Mouse (Mus musculus) intestine, postnatal 0 days (tissue): ENCODE measurements around the gene Khdrbs2. TPM values are rescaled to one million over a fixed set of nuclear protein-coding genes. Genes with fewer than 3 reads are reported as not detected.

Source experiments
- ATAC-seq: fragments of 200-750 bp; cut with Nextera tagmentation; 2 replicates; pipeline ENCODE4 v1.8.0; 2017; ENCODE audit warnings: mild to moderate bottlenecking, moderate TSS enrichment, moderate library complexity
- H3K27ac ChIP-seq: fragments of 300-500 bp; sonication (generic); 2 replicates; pipeline ENCODE4 v1.5.1; 2014; ENCODE audit warnings: mild to moderate bottlenecking, low read depth, low read length, moderate library complexity
- H3K27me3 ChIP-seq: fragments of 300-500 bp; sonication (generic); replicated peaks from 2 replicates; pipeline ENCODE4 v1.6.1; 2014; ENCODE audit warnings: low read length, mixed read lengths; ENCODE audit not compliant: control insufficient read depth, insufficient read depth
- H3K36me3 ChIP-seq: fragments of 300-500 bp; sonication (generic); 2 replicates; pipeline ENCODE4 v1.6.1; 2014; ENCODE audit warnings: mild to moderate bottlenecking, moderate library complexity; ENCODE audit not compliant: control insufficient read depth, insufficient read depth
- H3K4me1 ChIP-seq: fragments of 300-500 bp; sonication (generic); replicated peaks from 2 replicates; pipeline ENCODE4 v1.6.1; 2014; ENCODE audit warnings: antibody characterized with exemption, low read length, mixed read lengths; ENCODE audit not compliant: control insufficient read depth, insufficient read depth
- H3K4me2 ChIP-seq: fragments of 300-500 bp; sonication (generic); replicated peaks from 2 replicates; pipeline ENCODE4 v1.6.1; 2014; ENCODE audit warnings: low read depth, mild to moderate bottlenecking, moderate library complexity
- H3K4me3 ChIP-seq: fragments of 300-500 bp; sonication (generic); 2 replicates; pipeline ENCODE4 v1.5.1; 2014; ENCODE audit warnings: low read depth, low read length
- H3K9ac ChIP-seq: fragments of 300-500 bp; sonication (generic); 2 replicates; pipeline ENCODE4 v1.6.1; 2014; ENCODE audit warnings: mild to moderate bottlenecking, low read depth, low read length
- H3K9me3 ChIP-seq: fragments of 300-500 bp; sonication (generic); 2 replicates; pipeline ENCODE4 v1.6.1; 2016; ENCODE audit warnings: mixed run types; ENCODE audit not compliant: control insufficient read depth
- CTCF ChIP-seq: sonication (generic); IDR thresholded peaks from 2 replicates; pipeline ENCODE4 v1.5.1; 2016; ENCODE audit warnings: low read depth, mild to moderate bottlenecking, control low read depth, antibody characterized with exemption, moderate library complexity
- WGBS: fragments of 180-500 bp; shearing (Covaris S2); extraction: QIAGEN DNeasy Blood & Tissue Kit; methylation state at CpG from one replicate; pipeline ENCODE4 v1.1.7; 2014; 5-methylcytosine and 5-hydroxymethylcytosine counted together
- polyA plus RNA-seq: library from polyadenylated mRNA; unstranded; fragments of >200 nt; fragmentation: Nextera tagmentation; extraction: Ambion mirVana; gene quantifications from 2 replicates; pipeline ENCODE4 v1.2.1, GENCODE M21; 2015

Khdrbs2 gene
- polyA plus RNA-seq, 1 experiment from 2014 or later: 1.6 TPM

- TF ChIP-seq CTCF: no peak
- Histone ChIP-seq H3K9ac (no peak overlapping the region), H3K4me2 (no peak overlapping the region), H3K27me3 (no peaks in the 10 kb centered on the region), H3K4me1 (no peaks in the 10 kb centered on the region), H3K9me3 (no peaks in the 10 kb centered on the region), H3K36me3 (no peaks in the 10 kb centered on the region), H3K27ac (no peak overlapping the region), H3K4me3 (no peak overlapping the region)
- 81% methylated on average over 5 of the region's 5 CpGs for WGBS
- no peak for ATAC-seq
Observed at GRCm38 (mm10) chr1:32632415-32633354, 460.2 kb downstream of the Khdrbs2 start.

DNA sequence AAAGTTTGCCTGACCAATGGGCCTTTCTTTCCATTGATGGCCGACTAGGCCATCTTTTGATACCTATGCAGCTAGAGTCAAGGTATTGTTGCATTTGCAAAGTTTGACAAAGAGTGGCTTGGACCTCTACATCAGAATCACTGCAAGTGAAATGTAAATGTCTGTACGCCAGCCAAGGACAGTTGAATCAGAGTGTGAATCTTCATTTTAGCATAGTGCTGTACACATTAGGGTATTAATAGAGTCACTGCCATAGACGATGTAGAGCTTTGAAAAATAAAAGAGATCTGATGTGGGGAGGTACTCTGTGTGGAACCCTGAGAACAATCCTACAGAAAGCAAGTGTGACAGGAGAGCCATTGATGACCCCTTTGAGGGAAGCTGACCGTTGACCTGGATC is 460.9 kb downstream of the Khdrbs2 start:
- ATAC-seq: no peak
- no peak overlapping the region for H3K27ac ChIP-seq
- H3K27me3 ChIP-seq: no peaks in the 10 kb centered on the region
- no peaks in the 10 kb centered on the region for H3K4me1 ChIP-seq
- H3K36me3 ChIP-seq: no peaks in the 10 kb centered on the region
- no peaks in the 10 kb centered on the region for H3K9me3 ChIP-seq
- H3K9ac ChIP-seq: no peak overlapping the region
- TF ChIP-seq CTCF: no peak
- H3K4me3 ChIP-seq: no peak overlapping the region
- H3K4me2 ChIP-seq: no peak overlapping the region
- WGBS: 87% methylated on average over 4 of the region's 4 CpGs

- 86% methylated on average over 5 of the region's 5 CpGs for WGBS
- H3K4me2 ChIP-seq: no peak overlapping the region
- H3K9me3 ChIP-seq: no peaks in the 10 kb centered on the region
- TF ChIP-seq CTCF: no peak
- H3K27me3 ChIP-seq: no peaks in the 10 kb centered on the region
- no peak overlapping the region for H3K9ac ChIP-seq
- H3K4me3 ChIP-seq: no peak overlapping the region
- no peak for ATAC-seq
- no peaks in the 10 kb centered on the region for H3K4me1 ChIP-seq
- no peak overlapping the region for H3K27ac ChIP-seq
- no peaks in the 10 kb centered on the region for H3K36me3 ChIP-seq
Observed at GRCm38 (mm10) chr1:32639118-32639517, 466.6 kb downstream of the Khdrbs2 start.

DNA sequence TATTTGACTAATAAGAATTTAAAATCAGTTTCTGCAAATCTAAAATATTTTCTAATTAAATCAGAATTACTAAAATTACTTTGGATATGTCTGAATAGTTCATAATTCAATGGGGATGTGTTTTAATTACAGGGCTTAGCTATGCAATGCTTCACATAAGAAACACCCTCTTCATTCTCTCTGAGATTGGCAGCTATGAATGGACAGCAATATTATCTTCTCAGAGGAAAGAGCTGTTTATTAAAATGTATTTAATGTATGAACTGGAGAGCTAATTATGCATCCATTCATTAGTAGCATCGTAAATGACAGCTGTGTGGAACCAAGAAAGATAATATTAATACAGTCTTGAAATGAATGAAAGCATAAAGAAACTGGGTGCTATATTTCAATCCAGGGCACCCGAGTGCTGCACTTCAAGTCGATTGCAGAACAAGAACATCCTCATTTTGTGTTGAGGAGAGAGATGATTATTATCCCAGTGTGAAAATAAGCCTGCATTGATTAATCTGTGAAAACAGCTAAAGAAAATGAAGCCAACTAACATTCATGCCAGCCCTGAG is 477.2 kb downstream of the Khdrbs2 start:
- 76% methylated on average over 3 of the region's 3 CpGs for WGBS
- no peak overlapping the region for H3K4me3 ChIP-seq
- ATAC-seq: no peak
- H3K9me3 ChIP-seq: no peaks in the 10 kb centered on the region
- no peak overlapping the region for H3K4me2 ChIP-seq
- no peaks in the 10 kb centered on the region for H3K4me1 ChIP-seq
- no peak overlapping the region for H3K27ac ChIP-seq
- H3K9ac ChIP-seq: no peak overlapping the region
- TF ChIP-seq CTCF: no peak
- no peaks in the 10 kb centered on the region for H3K36me3 ChIP-seq
- H3K27me3 ChIP-seq: no peaks in the 10 kb centered on the region

DNA sequence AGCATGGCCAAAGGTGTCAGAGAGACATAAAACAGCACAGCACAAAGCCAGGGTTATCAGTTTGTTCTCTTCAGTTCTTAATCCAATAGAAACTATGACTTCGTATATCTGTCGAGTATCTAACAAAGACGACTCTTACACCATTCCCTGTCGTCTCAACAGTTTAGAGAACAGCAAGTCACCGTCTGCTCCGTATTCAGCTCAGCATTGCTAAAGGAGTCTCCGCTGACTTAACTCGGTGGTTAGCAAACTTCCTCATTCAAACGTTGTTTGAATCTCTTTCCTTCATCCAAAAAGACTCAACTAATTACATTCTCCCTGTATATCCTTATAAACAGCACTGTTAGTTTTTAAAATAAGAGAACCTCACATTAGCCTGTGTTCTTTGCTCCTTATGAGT is 521.3 kb downstream of the Khdrbs2 start:
- TF ChIP-seq CTCF: no peak
- H3K4me1 ChIP-seq: no peaks in the 10 kb centered on the region
- no peaks in the 10 kb centered on the region for H3K36me3 ChIP-seq
- H3K4me3 ChIP-seq: no peak overlapping the region
- H3K9ac ChIP-seq: no peak overlapping the region
- no peaks in the 10 kb centered on the region for H3K27me3 ChIP-seq
- 75% methylated on average over 9 of the region's 9 CpGs for WGBS
- H3K4me2 ChIP-seq: no peak overlapping the region
- ATAC-seq: no peak
- H3K9me3 ChIP-seq: no peaks in the 10 kb centered on the region
- H3K27ac ChIP-seq: no peak overlapping the region

- Histone ChIP-seq H3K4me3 (no peak overlapping the region), H3K9me3 (no peaks in the 10 kb centered on the region), H3K27ac (no peak overlapping the region), H3K36me3 (no peaks in the 10 kb centered on the region), H3K9ac (no peak overlapping the region), H3K27me3 (no peaks in the 10 kb centered on the region), H3K4me2 (no peak overlapping the region), H3K4me1 (no peaks in the 10 kb centered on the region)
- TF ChIP-seq CTCF: no peak
- 97% methylated on average over 4 of the region's 4 CpGs for WGBS
- ATAC-seq: no peak
Observed at GRCm38 (mm10) chr1:32700132-32700531, 527.6 kb downstream of the Khdrbs2 start.
